Mouse (Mus musculus) kidney, adult 2 months (tissue): ENCODE measurements around the gene Dand5. TPM values are rescaled to one million over a fixed set of nuclear protein-coding genes. Genes with fewer than 3 reads are reported as not detected.

Experiments used
- DNase-seq: peaks from one replicate; pipeline ENCODE4 v3.0.0; 2021
- H3K27ac ChIP-seq: fragments of 200-500 bp; 2 replicates; pipeline ENCODE4 v1.5.1; 2012; ENCODE audit warnings: low read depth, low read length, control low read depth, inconsistent platforms; ENCODE audit not compliant: insufficient read depth
- H3K27me3 ChIP-seq: fragments of 200-500 bp; replicated peaks from 2 replicates; pipeline ENCODE4 v1.6.1; 2012; ENCODE audit warnings: mild to moderate bottlenecking, moderate library complexity, low read length, inconsistent platforms; ENCODE audit not compliant: control insufficient read depth, insufficient read depth
- H3K36me3 ChIP-seq: fragments of 200-500 bp; 2 replicates; pipeline ENCODE4 v1.6.1; 2012; ENCODE audit warnings: mild to moderate bottlenecking, moderate library complexity, low read length, inconsistent platforms; ENCODE audit not compliant: control insufficient read depth, insufficient read depth
- H3K4me1 ChIP-seq: fragments of 200-500 bp; 2 replicates; pipeline ENCODE4 v1.6.1; 2011; ENCODE audit warnings: low read length; ENCODE audit not compliant: control insufficient read depth, insufficient read depth
- H3K4me3 ChIP-seq: fragments of 200-500 bp; 2 replicates; pipeline ENCODE4 v1.5.1; 2011; ENCODE audit warnings: mild to moderate bottlenecking, low read depth, low read length, control low read depth; ENCODE audit not compliant: insufficient read depth
- CTCF ChIP-seq: fragments of 200-500 bp; conservative IDR thresholded peaks from 2 replicates; pipeline ENCODE4 v1.5.1; 2011; ENCODE audit warnings: low read depth, mild to moderate bottlenecking, control low read depth, low read length, moderate library complexity, mixed read lengths; ENCODE audit not compliant: insufficient read depth, insufficient read length
- POLR2A ChIP-seq: fragments of 200-500 bp; IDR thresholded peaks from one replicate; pipeline ENCODE4 v1.6.1; 2011; ENCODE audit warnings: low read depth, low read length, control low read depth
- WGBS: fragments of 180-500 bp; shearing (Covaris S2); methylation state at CpG from one replicate; pipeline ENCODE4 v1.1.7; 2018; 5-methylcytosine and 5-hydroxymethylcytosine counted together
- polyA plus RNA-seq: library from polyadenylated mRNA; depleted of rRNA; stranded (reverse); fragments of >200 nt; gene quantifications from 2 replicates; pipeline ENCODE4 v1.2.3, GENCODE M21; 2012

Gene Dand5
- polyA plus RNA-seq, 1 experiment: 4.4 TPM

GRCm38 (mm10) chr8:84789855-84790486, 32.7 kb downstream of the Dand5 start:
- peak overlapping the region; percentile 45; the same call in 1 of the 2 replicates for H3K27ac ChIP-seq
- no peaks in the 10 kb centered on the region for H3K36me3 ChIP-seq
- no peak overlapping the region for H3K4me3 ChIP-seq
- H3K4me1 ChIP-seq: peaks cover 14% of the 10 kb centered on the region
- TF ChIP-seq POLR2A (no peak), CTCF (no peak)
- peak; percentile 18 for DNase-seq
- 66% methylated on average over 9 of the region's 9 CpGs for WGBS
- H3K27me3 ChIP-seq: no peaks in the 10 kb centered on the region

- no peaks in the 10 kb centered on the region for H3K36me3 ChIP-seq
- H3K27ac ChIP-seq: peak overlapping the region; percentile 44; the same call in 1 of the 2 replicates
- TF ChIP-seq POLR2A: no peak
- no peak for TF ChIP-seq CTCF
- WGBS: 61% methylated on average over 5 of the region's 5 CpGs
- H3K4me1 ChIP-seq: peaks cover 14% of the 10 kb centered on the region
- no peaks in the 10 kb centered on the region for H3K27me3 ChIP-seq
- DNase-seq: no peak
- H3K4me3 ChIP-seq: no peak overlapping the region
Observed at GRCm38 (mm10) chr8:84789345-84789744, 33.3 kb downstream of the Dand5 start.

GRCm38 (mm10) chr8:84788896-84789295, 33.7 kb downstream of the Dand5 start:
- Histone ChIP-seq H3K4me3 (no peak overlapping the region), H3K36me3 (no peaks in the 10 kb centered on the region), H3K27me3 (no peaks in the 10 kb centered on the region), H3K4me1 (peaks cover 14% of the 10 kb centered on the region), H3K27ac (peak overlapping the region; percentile 44; the same call in 1 of the 2 replicates)
- 38% methylated on average over 11 of the region's 11 CpGs for WGBS
- peak; percentile 70 for DNase-seq
- no peak for TF ChIP-seq POLR2A
- no peak for TF ChIP-seq CTCF

GRCm38 (mm10) chr8:84787523-84788302, 34.9 kb downstream of the Dand5 start:
- Histone ChIP-seq H3K36me3 (no peaks in the 10 kb centered on the region), H3K4me1 (peaks cover 14% of the 10 kb centered on the region), H3K4me3 (no peak overlapping the region), H3K27ac (peak overlapping the region; percentile 9; the same call in 1 of the 2 replicates), H3K27me3 (no peaks in the 10 kb centered on the region)
- no peak for DNase-seq
- TF ChIP-seq POLR2A: no peak
- TF ChIP-seq CTCF: no peak
- 74% methylated on average over 14 of the region's 14 CpGs for WGBS

GRCm38 (mm10) chr8:84786801-84787467, 35.7 kb downstream of the Dand5 start:
- DNase-seq: no peak
- Histone ChIP-seq H3K36me3 (no peaks in the 10 kb centered on the region), H3K4me1 (peaks cover 17% of the 10 kb centered on the region), H3K27me3 (no peaks in the 10 kb centered on the region), H3K27ac (no peak overlapping the region), H3K4me3 (no peak overlapping the region)
- 51% methylated on average over 11 of the region's 11 CpGs for whole genome bisulfite sequencing
- TF ChIP-seq POLR2A (no peak), CTCF (no peak)

GRCm38 (mm10) chr8:84785756-84786677, 36.6 kb downstream of the Dand5 start:
- DNase-seq: peak; percentile 65
- no peaks in the 10 kb centered on the region for H3K36me3 ChIP-seq
- TF ChIP-seq POLR2A: no peak
- no peak for TF ChIP-seq CTCF
- H3K4me1 ChIP-seq: peaks cover 17% of the 10 kb centered on the region
- no peaks in the 10 kb centered on the region for H3K27me3 ChIP-seq
- no peak overlapping the region for H3K4me3 ChIP-seq
- 39% methylated on average over 38 of the region's 38 CpGs for WGBS
- no peak overlapping the region for H3K27ac ChIP-seq

- Histone ChIP-seq H3K4me1 (peaks cover 17% of the 10 kb centered on the region), H3K4me3 (no peak overlapping the region), H3K27ac (no peak overlapping the region), H3K36me3 (no peaks in the 10 kb centered on the region), H3K27me3 (no peaks in the 10 kb centered on the region)
- WGBS: 53% methylated on average over 11 of the region's 11 CpGs
- no peak for DNase-seq
- TF ChIP-seq CTCF: no peak
Observed at GRCm38 (mm10) chr8:84785506-84785755, 37.2 kb downstream of the Dand5 start.
